Mouse (Mus musculus): ENCODE measurements around the gene Fat4. TPM values are rescaled to one million over a fixed set of nuclear protein-coding genes. Genes with fewer than 3 reads are reported as not detected.

Gene Fat4
- polyA plus RNA-seq, 1 experiment from 2014 or later: 14.6 TPM

GRCm38 (mm10) chr3:38956012-38956648, 69.4 kb downstream of the Fat4 start:
- no peaks in the 10 kb centered on the region for H3K4me1 ChIP-seq (ENCODE audit: control insufficient read depth, insufficient read depth, low read length)
- no peak overlapping the region for H3K4me2 ChIP-seq (ENCODE audit: low read length)
- H3K27me3 ChIP-seq (ENCODE audit: control insufficient read depth, insufficient read depth, low read length): no peaks in the 10 kb centered on the region
- no peaks in the 10 kb centered on the region for H3K9me3 ChIP-seq (ENCODE audit: control insufficient read depth, low read length)
- ATAC-seq (ENCODE audit: low FRiP score, low TSS enrichment) (no peak), DNase-seq (no peak)
- peaks cover 33% of the 10 kb centered on the region for H3K36me3 ChIP-seq (ENCODE audit: control insufficient read depth, insufficient read depth, low read length)
- no peak overlapping the region for H3K27ac ChIP-seq (replicated peaks; ENCODE audit: low read depth, low read length)
- H3K9ac ChIP-seq (replicated peaks; ENCODE audit: low read length): no peak overlapping the region
- WGBS: 87% methylated on average over 9 of the region's 9 CpGs
- H3K4me3 ChIP-seq (replicated peaks; ENCODE audit: low read depth, low read length): no peak overlapping the region

DNA sequence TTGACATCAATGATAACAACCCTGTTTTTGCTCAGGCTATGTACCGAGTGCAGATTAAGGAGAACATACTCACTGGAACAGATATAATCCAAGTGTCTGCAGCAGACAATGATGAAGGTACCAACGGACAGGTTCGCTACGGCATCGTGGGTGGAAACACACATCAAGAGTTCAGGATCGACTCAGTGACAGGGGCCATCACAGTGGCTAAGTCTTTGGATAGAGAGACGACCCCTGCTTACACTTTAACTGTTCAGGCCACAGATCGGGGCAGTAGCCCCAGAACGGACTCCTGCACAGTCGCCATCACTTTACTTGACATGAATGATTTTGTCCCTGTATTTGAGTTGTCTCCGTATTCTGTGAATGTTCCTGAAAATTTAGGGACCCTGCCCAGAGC, 70.4 kb downstream of the Fat4 start:
- H3K4me1 ChIP-seq (ENCODE audit: control insufficient read depth, insufficient read depth, low read length): 0 out of 2 replicates have a peak, but pooled peaks cover 5% of the 10 kb centered on the region
- WGBS: 97% methylated on average over 11 of the region's 11 CpGs
- no peaks in the 10 kb centered on the region for H3K27me3 ChIP-seq (ENCODE audit: control insufficient read depth, insufficient read depth, low read length)
- H3K36me3 ChIP-seq (ENCODE audit: control insufficient read depth, insufficient read depth, low read length): peaks cover 31% of the 10 kb centered on the region
- no peak for DNase-seq
- no peak overlapping the region for H3K4me3 ChIP-seq (replicated peaks; ENCODE audit: low read depth, low read length)
- H3K4me2 ChIP-seq (ENCODE audit: low read length): no peak overlapping the region
- ATAC-seq (ENCODE audit: low FRiP score, low TSS enrichment): no peak
- H3K9me3 ChIP-seq (ENCODE audit: control insufficient read depth, low read length): no peaks in the 10 kb centered on the region
- no peak overlapping the region for H3K27ac ChIP-seq (replicated peaks; ENCODE audit: low read depth, low read length)
- no peak overlapping the region for H3K9ac ChIP-seq (replicated peaks; ENCODE audit: low read length)

DNA sequence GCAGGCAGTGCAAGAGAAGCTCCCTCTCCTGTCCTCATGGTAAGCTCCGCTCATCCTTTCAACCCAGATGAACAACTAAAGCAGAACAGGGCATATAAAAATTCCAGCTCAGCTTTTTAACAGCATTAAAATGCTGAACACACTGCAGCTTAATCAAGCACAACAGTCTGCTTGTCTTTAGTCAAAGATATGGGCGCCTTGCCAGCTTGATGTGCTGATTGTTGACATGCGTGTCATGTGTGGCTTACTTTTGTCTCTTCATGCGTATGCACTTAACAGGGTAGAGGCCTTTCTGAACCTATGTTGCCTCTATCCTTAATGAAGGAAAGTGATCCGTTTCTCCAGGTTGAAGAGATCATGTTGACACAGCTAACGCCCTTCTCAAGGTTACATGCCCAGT, 75.6 kb downstream of the Fat4 start:
- no peak overlapping the region for H3K9ac ChIP-seq (replicated peaks; ENCODE audit: low read length)
- peaks cover 22% of the 10 kb centered on the region for H3K36me3 ChIP-seq (ENCODE audit: control insufficient read depth, insufficient read depth, low read length)
- 0 out of 2 replicates have a peak overlapping the region, but pooled peaks have one; percentile 14 for H3K27ac ChIP-seq (replicated peaks; ENCODE audit: low read depth, low read length)
- 0 out of 2 replicates have a peak, but pooled peaks cover 5% of the 10 kb centered on the region for H3K4me1 ChIP-seq (ENCODE audit: control insufficient read depth, insufficient read depth, low read length)
- no peaks in the 10 kb centered on the region for H3K9me3 ChIP-seq (ENCODE audit: control insufficient read depth, low read length)
- H3K4me2 ChIP-seq (ENCODE audit: low read length): no peak overlapping the region
- H3K4me3 ChIP-seq (replicated peaks; ENCODE audit: low read depth, low read length): no peak overlapping the region
- H3K27me3 ChIP-seq (ENCODE audit: control insufficient read depth, insufficient read depth, low read length): no peaks in the 10 kb centered on the region
- ATAC-seq (ENCODE audit: low FRiP score, low TSS enrichment) (no peak), DNase-seq (peak; percentile 67)
- WGBS: 56% methylated on average over 6 of the region's 6 CpGs

GRCm38 (mm10) chr3:38967480-38967879, 80.7 kb downstream of the Fat4 start:
- Histone ChIP-seq H3K4me2 (ENCODE audit: low read length) (no peak overlapping the region), H3K4me3 (replicated peaks; ENCODE audit: low read depth, low read length) (no peak overlapping the region), H3K4me1 (ENCODE audit: control insufficient read depth, insufficient read depth, low read length) (no peaks in the 10 kb centered on the region), H3K9ac (replicated peaks; ENCODE audit: low read length) (no peak overlapping the region), H3K9me3 (ENCODE audit: control insufficient read depth, low read length) (no peaks in the 10 kb centered on the region), H3K27me3 (ENCODE audit: control insufficient read depth, insufficient read depth, low read length) (no peaks in the 10 kb centered on the region), H3K36me3 (ENCODE audit: control insufficient read depth, insufficient read depth, low read length) (peaks cover 22% of the 10 kb centered on the region), H3K27ac (replicated peaks; ENCODE audit: low read depth, low read length) (no peak overlapping the region; the same call in 1 of the 2 replicates)
- DNase-seq (no peak), ATAC-seq (ENCODE audit: low FRiP score, low TSS enrichment) (no peak)

GRCm38 (mm10) chr3:38986379-38986778, 99.6 kb downstream of the Fat4 start:
- H3K4me1 ChIP-seq (ENCODE audit: control insufficient read depth, insufficient read depth, low read length): no peaks in the 10 kb centered on the region
- H3K27ac ChIP-seq (replicated peaks; ENCODE audit: low read depth, low read length): no peak overlapping the region
- H3K9me3 ChIP-seq (ENCODE audit: control insufficient read depth, low read length): no peaks in the 10 kb centered on the region
- H3K4me2 ChIP-seq (ENCODE audit: low read length): no peak overlapping the region
- no peak for ATAC-seq (ENCODE audit: low FRiP score, low TSS enrichment)
- no peak overlapping the region for H3K9ac ChIP-seq (replicated peaks; ENCODE audit: low read length)
- no peak overlapping the region for H3K4me3 ChIP-seq (replicated peaks; ENCODE audit: low read depth, low read length)
- H3K36me3 ChIP-seq (ENCODE audit: control insufficient read depth, insufficient read depth, low read length): peaks cover 31% of the 10 kb centered on the region
- DNase-seq: no peak
- H3K27me3 ChIP-seq (ENCODE audit: control insufficient read depth, insufficient read depth, low read length): no peaks in the 10 kb centered on the region

DNA sequence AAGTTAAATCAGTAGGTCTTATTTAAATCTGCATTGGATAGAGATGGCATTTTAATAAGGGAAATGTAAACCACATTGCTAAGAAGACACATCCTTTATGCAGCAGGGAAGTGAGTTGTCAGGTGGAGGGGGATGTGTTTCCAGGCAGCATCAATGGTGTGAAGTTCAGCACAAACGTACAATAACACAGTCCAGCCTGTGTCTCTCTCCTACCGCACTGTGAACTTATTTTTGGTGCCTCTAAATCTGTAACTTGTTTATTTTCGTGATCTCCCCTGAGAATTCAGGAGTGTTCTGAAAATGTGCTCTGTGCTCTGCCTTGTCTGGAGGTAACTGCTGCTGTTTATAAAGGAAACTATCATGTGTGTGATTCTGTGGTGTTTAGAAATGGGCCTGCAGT, 102.4 kb downstream of the Fat4 start:
- H3K9me3 ChIP-seq (ENCODE audit: control insufficient read depth, low read length): no peaks in the 10 kb centered on the region
- no peak overlapping the region for H3K4me2 ChIP-seq (ENCODE audit: low read length)
- DNase-seq: no peak
- ATAC-seq (ENCODE audit: low FRiP score, low TSS enrichment): no peak
- 85% methylated on average over 3 of the region's 3 CpGs for WGBS
- H3K27ac ChIP-seq (replicated peaks; ENCODE audit: low read depth, low read length): no peak overlapping the region
- H3K36me3 ChIP-seq (ENCODE audit: control insufficient read depth, insufficient read depth, low read length): peaks cover 12% of the 10 kb centered on the region; the same call in 1 of the 2 replicates
- no peak overlapping the region for H3K4me3 ChIP-seq (replicated peaks; ENCODE audit: low read depth, low read length)
- no peaks in the 10 kb centered on the region for H3K27me3 ChIP-seq (ENCODE audit: control insufficient read depth, insufficient read depth, low read length)
- no peaks in the 10 kb centered on the region for H3K4me1 ChIP-seq (ENCODE audit: control insufficient read depth, insufficient read depth, low read length)
- H3K9ac ChIP-seq (replicated peaks; ENCODE audit: low read length): no peak overlapping the region

- H3K36me3 ChIP-seq (ENCODE audit: control insufficient read depth, insufficient read depth, low read length): peaks cover 63% of the 10 kb centered on the region
- H3K4me3 ChIP-seq (replicated peaks; ENCODE audit: low read depth, low read length): no peak overlapping the region
- H3K27me3 ChIP-seq (ENCODE audit: control insufficient read depth, insufficient read depth, low read length): no peaks in the 10 kb centered on the region
- H3K9ac ChIP-seq (replicated peaks; ENCODE audit: low read length): no peak overlapping the region
- 48% methylated on average over 3 of the region's 3 CpGs for WGBS
- no peak overlapping the region for H3K4me2 ChIP-seq (ENCODE audit: low read length)
- H3K4me1 ChIP-seq (ENCODE audit: control insufficient read depth, insufficient read depth, low read length): no peaks in the 10 kb centered on the region
- H3K9me3 ChIP-seq (ENCODE audit: control insufficient read depth, low read length): no peaks in the 10 kb centered on the region
- ATAC-seq (ENCODE audit: low FRiP score, low TSS enrichment) (no peak), DNase-seq (no peak)
- no peak overlapping the region for H3K27ac ChIP-seq (replicated peaks; ENCODE audit: low read depth, low read length)
These were observed 113.3 kb downstream of the Fat4 start for GRCm38 (mm10) chr3:39000011-39000410.

DNA sequence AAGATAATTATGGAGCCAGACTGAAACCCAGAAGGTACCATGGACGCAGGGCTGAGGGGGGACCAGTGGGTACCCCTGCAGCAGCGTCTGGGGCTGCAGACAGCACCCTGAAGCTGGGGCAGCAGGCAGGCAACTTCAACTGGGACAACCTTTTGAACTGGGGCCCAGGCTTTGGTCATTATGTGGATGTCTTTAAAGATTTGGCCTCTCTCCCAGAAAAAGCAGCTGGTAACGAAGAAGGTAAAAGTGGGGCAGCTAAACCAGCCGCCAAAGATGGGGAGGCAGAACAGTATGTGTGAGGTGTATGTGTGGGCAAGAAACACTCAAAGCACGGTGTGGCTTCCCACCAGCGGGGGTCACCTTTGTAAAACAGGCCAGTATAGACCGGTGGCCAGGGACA, 123.8 kb downstream of the Fat4 start:
- H3K4me2 ChIP-seq (ENCODE audit: low read length): no peak overlapping the region
- no peaks in the 10 kb centered on the region for H3K27me3 ChIP-seq (ENCODE audit: control insufficient read depth, insufficient read depth, low read length)
- no peaks in the 10 kb centered on the region for H3K4me1 ChIP-seq (ENCODE audit: control insufficient read depth, insufficient read depth, low read length)
- H3K36me3 ChIP-seq (ENCODE audit: control insufficient read depth, insufficient read depth, low read length): peaks cover 46% of the 10 kb centered on the region
- no peak overlapping the region for H3K4me3 ChIP-seq (replicated peaks; ENCODE audit: low read depth, low read length)
- ATAC-seq (ENCODE audit: low FRiP score, low TSS enrichment) (no peak), DNase-seq (peak; percentile 8)
- WGBS: 77% methylated on average over 7 of the region's 7 CpGs
- H3K9me3 ChIP-seq (ENCODE audit: control insufficient read depth, low read length): no peaks in the 10 kb centered on the region
- H3K27ac ChIP-seq (replicated peaks; ENCODE audit: low read depth, low read length): no peak overlapping the region
- no peak overlapping the region for H3K9ac ChIP-seq (replicated peaks; ENCODE audit: low read length)

DNA sequence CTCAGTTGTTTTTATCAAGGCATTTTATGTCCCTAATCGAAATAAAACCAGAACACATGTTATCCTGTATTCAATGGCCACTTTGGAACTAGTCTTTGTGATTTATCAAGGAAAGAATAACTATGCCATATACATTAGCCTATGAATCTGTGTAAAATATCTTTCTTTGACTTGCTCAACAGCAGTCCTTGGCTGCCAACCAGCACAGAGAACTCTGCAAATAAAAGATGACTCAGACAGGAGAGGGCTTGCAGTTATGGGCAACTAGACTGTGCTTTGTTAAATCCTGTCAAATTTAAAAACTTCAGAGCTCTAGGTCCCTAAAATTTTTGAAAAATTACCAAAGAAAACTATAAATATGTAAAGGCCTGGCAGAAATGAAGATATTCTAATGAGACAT, 130.9 kb downstream of the Fat4 start:
- DNase-seq (no peak), ATAC-seq (ENCODE audit: low FRiP score, low TSS enrichment) (no peak)
- no peaks in the 10 kb centered on the region for H3K4me1 ChIP-seq (ENCODE audit: control insufficient read depth, insufficient read depth, low read length)
- WGBS: 74% methylated on average over 1 of the region's 1 CpGs
- H3K9me3 ChIP-seq (ENCODE audit: control insufficient read depth, low read length): no peaks in the 10 kb centered on the region
- no peak overlapping the region for H3K9ac ChIP-seq (replicated peaks; ENCODE audit: low read length)
- H3K4me2 ChIP-seq (ENCODE audit: low read length): no peak overlapping the region
- no peaks in the 10 kb centered on the region for H3K27me3 ChIP-seq (ENCODE audit: control insufficient read depth, insufficient read depth, low read length)
- H3K36me3 ChIP-seq (ENCODE audit: control insufficient read depth, insufficient read depth, low read length): no peaks in the 10 kb centered on the region
- H3K4me3 ChIP-seq (replicated peaks; ENCODE audit: low read depth, low read length): no peak overlapping the region
- H3K27ac ChIP-seq (replicated peaks; ENCODE audit: low read depth, low read length): no peak overlapping the region
